Mouse (Mus musculus) megakaryocyte, embryonic 14.5 days (primary cell): ENCODE measurements around the gene Zfp638.

Experiments used
- FLI1 ChIP-seq: IDR thresholded peaks from 2 replicates; pipeline ENCODE4 v1.6.1; 2012; ENCODE audit warnings: low read length, inconsistent platforms, mixed read lengths
- GATA1 ChIP-seq: IDR thresholded peaks from 3 replicates; pipeline ENCODE4 v1.6.1; 2012; ENCODE audit warnings: mixed read lengths, low read length, inconsistent platforms, borderline replicate concordance

- no peak for TF ChIP-seq GATA1
- no peak for TF ChIP-seq FLI1
These were observed 35.8 kb upstream of the Zfp638 start for GRCm38 (mm10) chr6:83830941-83831605.
